Mouse (Mus musculus) layer of hippocampus, postnatal 14 days (tissue): Measurements from ENCODE around the gene Luzp1. TPM values are rescaled to one million over a fixed set of nuclear protein-coding genes. Genes with fewer than 3 reads are reported as not detected.

Experiments used
- DNase-seq, 2 experiments: peaks; one replicate each; pipeline ENCODE4 v3.0.0; 2021 to 2022; ENCODE audit warnings: low spot score in 2 of 2, mixed read lengths in 1 of 2
- total RNA-seq, 2 experiments: library from RNA; stranded (reverse); gene quantifications; 2 replicates each; pipeline ENCODE4 v1.2.3; 2021

Gene Luzp1
- total RNA-seq, 2 experiments from 2014 or later = 66.5 to 68.6 TPM

GRCm38 (mm10) chr4:136461761-136462085, 7.8 kb upstream of the Luzp1 start:
- DNase-seq = no peak

GRCm38 (mm10) chr4:136462086-136462838, 7.3 kb upstream of the Luzp1 start, which contains the start of gene 6030445D17Rik:
6030445D17Rik (plus strand) TSS chr4:136462250.
- peak; percentile 44 to 61 for DNase-seq

- DNase-seq = peak; percentile 29 to 52
Measured at GRCm38 (mm10) chr4:136462839-136463178, 6.8 kb upstream of the Luzp1 start.

GRCm38 (mm10) chr4:136463436-136463835, 6.1 kb upstream of the Luzp1 start:
- no peak for DNase-seq

- no peak for DNase-seq
Measured at GRCm38 (mm10) chr4:136466226-136466625, 3.3 kb upstream of the Luzp1 start.

- peak; percentile 64 to 76 for DNase-seq
Measured at GRCm38 (mm10) chr4:136468553-136469327, 821 bp upstream of the Luzp1 start.

- DNase-seq = no peak
Measured at GRCm38 (mm10) chr4:136469941-136470346, 383 bp downstream of the Luzp1 start.

GRCm38 (mm10) chr4:136470347-136471071, 948 bp downstream of the Luzp1 start:
- peak; percentile 37 to 49 for DNase-seq

- DNase-seq = no peak
Measured at GRCm38 (mm10) chr4:136476692-136477091, 7.1 kb downstream of the Luzp1 start.

- DNase-seq = no peak
Measured at GRCm38 (mm10) chr4:136486549-136486948, 17.0 kb downstream of the Luzp1 start.

GRCm38 (mm10) chr4:136495993-136496392, 26.4 kb downstream of the Luzp1 start:
- no peak for DNase-seq

GRCm38 (mm10) chr4:136505426-136506215, 36.1 kb downstream of the Luzp1 start:
- no peak for DNase-seq

- DNase-seq = no peak
Measured at GRCm38 (mm10) chr4:136509857-136510256, 40.3 kb downstream of the Luzp1 start.

GRCm38 (mm10) chr4:136511708-136512107, 42.1 kb downstream of the Luzp1 start:
- no peak for DNase-seq

GRCm38 (mm10) chr4:136512905-136513304, 43.3 kb downstream of the Luzp1 start:
- DNase-seq = no peak

GRCm38 (mm10) chr4:136518141-136518540, 48.6 kb downstream of the Luzp1 start:
- no peak for DNase-seq

GRCm38 (mm10) chr4:136518576-136518975, 49.0 kb downstream of the Luzp1 start:
- DNase-seq = no peak

- no peak for DNase-seq
Measured at GRCm38 (mm10) chr4:136519866-136520265, 50.3 kb downstream of the Luzp1 start.

- no peak for DNase-seq
Measured at GRCm38 (mm10) chr4:136521898-136522297, 52.3 kb downstream of the Luzp1 start.

GRCm38 (mm10) chr4:136524309-136524708, 54.7 kb downstream of the Luzp1 start:
- no peak for DNase-seq

- peak in 1 of 2 experiments; percentile 63 for DNase-seq
Measured at GRCm38 (mm10) chr4:136526412-136526811, 56.9 kb downstream of the Luzp1 start.
